Mouse (Mus musculus): Measurements from ENCODE around the gene Prph2. TPM values are rescaled to one million over a fixed set of nuclear protein-coding genes. Genes with fewer than 3 reads are reported as not detected.
A peak's percentile ranks its signal among the peaks of the same experiment; 100 is the strongest.

Gene Prph2
- total RNA-seq (2021): not detected
- long read RNA-seq, experiment 1: 0 reads
- long read RNA-seq, experiment 2: 0 reads

- no peak for DNase-seq (ENCODE audit: low spot score in 2 of 2)
Observed at GRCm38 (mm10) chr17:46910186-46910585, at the start of gene Prph2. Gene Prph2, plus strand, starts transcription at chr17:46910459.

- DNase-seq (ENCODE audit: low spot score in 2 of 2): peak in 1 of 2 experiments; percentile 35
Observed at GRCm38 (mm10) chr17:46864566-46865195, 45.6 kb upstream of the Prph2 start.

GRCm38 (mm10) chr17:46866836-46867235 is 43.4 kb upstream of the Prph2 start:
- peak; percentile 21 to 30 for DNase-seq (ENCODE audit: low spot score in 2 of 2)

GRCm38 (mm10) chr17:46870204-46870798 is 40.0 kb upstream of the Prph2 start:
- DNase-seq (ENCODE audit: low spot score in 2 of 2): no peak

GRCm38 (mm10) chr17:46870913-46871312 is 39.3 kb upstream of the Prph2 start:
- DNase-seq (ENCODE audit: low spot score in 2 of 2): no peak

- DNase-seq (ENCODE audit: low spot score in 2 of 2): no peak
Observed at GRCm38 (mm10) chr17:46872806-46873205, 37.5 kb upstream of the Prph2 start.

GRCm38 (mm10) chr17:46874133-46874532 is 36.1 kb upstream of the Prph2 start:
- peak; percentile 47 to 49 for DNase-seq (ENCODE audit: low spot score in 2 of 2)

- no peak for DNase-seq (ENCODE audit: low spot score in 2 of 2)
Observed at GRCm38 (mm10) chr17:46875626-46876025, 34.6 kb upstream of the Prph2 start.

- no peak for DNase-seq (ENCODE audit: low spot score in 2 of 2)
Observed at GRCm38 (mm10) chr17:46876371-46876950, 33.8 kb upstream of the Prph2 start.

GRCm38 (mm10) chr17:46877061-46877460 is 33.2 kb upstream of the Prph2 start:
- no peak for DNase-seq (ENCODE audit: low spot score in 2 of 2)

- no peak for DNase-seq (ENCODE audit: low spot score in 2 of 2)
Observed at GRCm38 (mm10) chr17:46879841-46880311, 30.4 kb upstream of the Prph2 start.

GRCm38 (mm10) chr17:46880322-46880721 is 29.9 kb upstream of the Prph2 start:
- no peak for DNase-seq (ENCODE audit: low spot score in 2 of 2)

GRCm38 (mm10) chr17:46881728-46882127 is 28.5 kb upstream of the Prph2 start:
- no peak for DNase-seq (ENCODE audit: low spot score in 2 of 2)

- no peak for DNase-seq (ENCODE audit: low spot score in 2 of 2)
Observed at GRCm38 (mm10) chr17:46883107-46883506, 27.2 kb upstream of the Prph2 start.

- no peak for DNase-seq (ENCODE audit: low spot score in 2 of 2)
Observed at GRCm38 (mm10) chr17:46884766-46885165, 25.5 kb upstream of the Prph2 start.

GRCm38 (mm10) chr17:46885218-46885909 is 24.9 kb upstream of the Prph2 start:
- no peak for DNase-seq (ENCODE audit: low spot score in 2 of 2)

- DNase-seq (ENCODE audit: low spot score in 2 of 2): no peak
Observed at GRCm38 (mm10) chr17:46885910-46886643, 24.2 kb upstream of the Prph2 start.

- DNase-seq (ENCODE audit: low spot score in 2 of 2): peak; percentile 50 to 58
Observed at GRCm38 (mm10) chr17:46888511-46889212, 21.6 kb upstream of the Prph2 start.

GRCm38 (mm10) chr17:46889450-46890084 is 20.7 kb upstream of the Prph2 start:
- peak; percentile 74 to 78 for DNase-seq (ENCODE audit: low spot score in 2 of 2)
